Mouse (Mus musculus): ENCODE measurements around the gene Fam171a1.
"Not testable (repeated sequence)": the region's sequence is repeated elsewhere in the genome, so short reads cannot be mapped to it uniquely, and the experiment has no call there.

Gene Fam171a1

GRCm38 (mm10) chr2:3113866-3114265, at the start of gene Fam171a1:
Fam171a1 (plus strand) TSS chr2:3114224.
- no peak for DNase-seq (ENCODE audit: low read depth, low spot score)

DNA sequence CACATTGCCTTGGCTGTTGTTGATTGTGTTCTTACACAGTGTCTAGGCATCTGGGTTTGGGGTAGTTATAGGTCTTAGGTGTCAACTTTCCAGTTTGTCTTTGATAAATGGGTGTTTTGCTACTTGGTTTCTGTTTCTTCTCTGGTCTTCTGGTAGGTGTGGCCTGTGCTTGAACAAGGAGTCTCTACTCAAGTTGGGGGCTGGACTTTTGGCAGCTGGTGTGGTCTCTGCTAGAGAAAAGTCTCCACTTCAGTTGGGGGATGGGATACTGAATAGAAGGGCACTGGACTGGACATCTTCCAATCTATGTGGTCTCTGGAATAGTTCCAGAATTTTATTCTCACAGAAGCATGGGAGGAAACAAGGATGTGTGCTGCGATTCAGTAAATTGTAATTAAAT, 44.9 kb upstream of the Fam171a1 start:
- no peak for DNase-seq (ENCODE audit: low read depth, low spot score)

DNA sequence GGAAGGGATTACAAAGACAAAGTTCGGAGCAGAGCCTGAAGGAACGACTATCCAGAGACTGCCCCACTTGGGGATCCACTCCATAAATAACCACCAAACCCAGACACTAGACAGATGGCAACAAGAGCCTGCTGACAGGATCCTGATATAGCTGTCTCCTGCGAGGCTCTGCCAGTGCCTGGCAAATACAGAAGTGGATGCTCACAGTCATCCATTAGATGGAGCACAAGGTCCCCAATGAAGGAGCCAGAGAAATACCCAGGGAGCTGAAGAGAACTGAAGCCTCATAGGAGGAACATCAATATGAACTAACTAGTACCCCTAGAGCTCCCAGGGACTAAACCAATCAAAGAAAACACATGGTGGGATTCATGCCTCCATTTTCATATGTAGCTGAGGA, 25.7 kb upstream of the Fam171a1 start:
- not testable (repeated sequence) for DNase-seq (ENCODE audit: low read depth, low spot score)

DNA sequence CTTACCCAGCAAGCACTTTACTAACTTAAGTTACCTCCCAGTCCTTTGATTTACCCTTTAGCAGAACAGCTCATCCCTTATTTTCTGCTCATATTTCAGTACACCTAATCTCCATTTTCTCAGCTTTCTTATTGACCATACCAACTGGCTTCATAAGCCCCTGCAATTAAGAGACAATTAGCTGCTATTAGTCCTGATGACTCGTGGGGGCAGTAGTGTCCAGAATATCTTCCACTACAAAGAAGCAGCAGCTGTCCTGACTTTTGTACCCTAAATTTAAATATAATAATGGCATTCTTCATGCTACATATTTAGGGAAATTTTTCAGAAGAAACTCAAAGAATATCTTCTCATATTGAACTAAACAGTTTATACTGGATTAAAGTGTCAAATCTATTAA, 24.8 kb upstream of the Fam171a1 start:
- DNase-seq (ENCODE audit: low read depth, low spot score) = peak; percentile 16

DNA sequence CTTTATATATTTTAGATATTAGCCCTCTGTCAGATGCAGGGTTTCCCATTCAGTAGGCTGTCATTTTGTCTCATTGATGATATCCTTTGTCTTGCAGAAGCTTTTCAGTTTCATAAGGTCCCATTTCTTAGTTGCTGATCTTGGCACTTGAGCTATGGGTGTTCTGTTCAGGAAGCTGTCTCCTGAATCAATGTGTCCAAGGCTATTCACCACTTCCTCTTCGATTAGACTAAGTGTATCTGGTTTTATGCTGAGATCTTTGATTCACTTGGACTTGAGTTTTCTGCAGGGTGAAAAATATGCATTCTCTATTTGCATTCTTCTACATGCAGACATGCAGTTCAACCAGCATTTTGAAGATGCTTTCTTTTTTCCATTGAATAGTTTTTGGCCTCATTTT, 17.9 kb upstream of the Fam171a1 start:
- no peak for DNase-seq (ENCODE audit: low read depth, low spot score)

DNA sequence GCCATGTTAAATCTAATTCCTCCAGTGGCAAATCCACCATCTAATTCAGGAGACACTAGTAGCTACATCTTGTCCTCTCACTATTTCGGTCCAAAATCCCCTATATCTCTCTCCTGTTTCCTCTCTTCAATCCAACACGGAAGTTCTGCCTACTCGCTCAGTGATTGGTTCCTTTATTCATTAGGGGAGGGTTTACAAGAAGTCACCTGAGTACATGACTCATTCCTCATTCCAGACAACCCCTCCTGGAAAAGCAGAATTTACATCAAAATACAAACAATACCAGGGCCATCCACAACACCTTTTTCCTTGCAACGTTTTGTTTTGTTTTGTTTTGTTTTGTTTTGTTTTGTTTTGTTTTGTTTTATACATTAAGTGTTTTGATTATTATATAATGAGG, 14.1 kb upstream of the Fam171a1 start:
- peak; percentile 83 for DNase-seq (ENCODE audit: low read depth, low spot score)

- no peak for DNase-seq (ENCODE audit: low read depth, low spot score)
Measured at GRCm38 (mm10) chr2:3101292-3101957, 12.6 kb upstream of the Fam171a1 start.

DNA sequence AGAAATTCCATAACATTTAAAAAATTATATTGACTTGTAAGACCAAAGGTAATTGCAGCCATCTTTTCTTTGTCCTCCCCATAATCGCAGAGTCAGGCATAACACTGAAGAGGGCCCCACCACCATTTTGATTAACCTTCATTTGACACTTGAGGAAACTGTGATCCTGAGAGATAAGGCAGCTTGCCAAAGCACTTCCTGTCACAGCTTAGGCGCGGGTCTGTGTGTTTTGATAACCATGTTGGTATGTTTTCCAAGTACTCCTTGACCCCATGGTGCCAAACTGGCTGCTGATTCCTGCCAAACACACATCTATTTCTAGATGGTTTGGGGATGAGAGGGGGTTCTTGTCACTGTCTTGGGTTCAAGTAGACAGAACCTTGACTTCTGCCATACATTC, 11.7 kb upstream of the Fam171a1 start:
- DNase-seq (ENCODE audit: low read depth, low spot score) = no peak

DNA sequence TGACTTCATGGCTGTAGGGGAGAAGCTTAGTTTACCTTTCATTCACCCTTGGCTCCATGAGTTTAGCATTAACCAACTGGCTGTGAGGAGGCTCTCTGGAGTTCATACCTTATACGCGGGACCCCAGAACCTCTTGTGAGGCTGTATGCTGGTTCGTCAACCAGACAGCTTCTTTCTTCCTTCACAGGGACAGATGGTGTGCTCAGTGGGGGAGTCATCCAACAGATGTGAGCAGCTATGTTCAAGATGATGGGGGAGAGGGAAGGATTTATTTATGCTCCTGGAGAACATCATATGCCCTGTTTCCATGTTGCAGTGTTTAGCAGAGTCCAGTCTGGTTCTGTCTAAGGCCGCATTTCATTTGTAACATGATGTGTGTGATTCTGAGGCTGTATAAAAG, 6.6 kb upstream of the Fam171a1 start:
- DNase-seq (ENCODE audit: low read depth, low spot score) = no peak

GRCm38 (mm10) chr2:3108431-3108830, 5.6 kb upstream of the Fam171a1 start:
- DNase-seq (ENCODE audit: low read depth, low spot score) = no peak

- DNase-seq (ENCODE audit: low read depth, low spot score) = no peak
Measured at GRCm38 (mm10) chr2:3108834-3109233, 5.2 kb upstream of the Fam171a1 start.

DNA sequence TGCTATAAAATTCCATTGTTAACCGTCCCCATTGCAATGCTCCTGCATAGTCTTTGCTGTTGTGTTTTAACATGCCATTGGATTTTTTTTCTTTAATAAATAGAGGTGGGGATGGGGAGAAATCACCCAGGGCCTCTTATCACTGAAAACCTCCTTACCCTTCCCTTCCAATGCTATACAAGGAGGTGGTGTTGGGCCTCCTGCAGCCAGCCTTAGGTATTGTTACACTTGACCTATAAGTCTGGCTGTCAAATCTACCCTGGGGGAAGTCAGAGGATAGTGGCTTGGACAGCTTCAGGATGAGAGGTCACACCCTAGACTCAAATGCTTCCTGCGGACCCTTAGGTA, 3.8 kb downstream of the Fam171a1 start:
- DNase-seq (ENCODE audit: low read depth, low spot score) = no peak

DNA sequence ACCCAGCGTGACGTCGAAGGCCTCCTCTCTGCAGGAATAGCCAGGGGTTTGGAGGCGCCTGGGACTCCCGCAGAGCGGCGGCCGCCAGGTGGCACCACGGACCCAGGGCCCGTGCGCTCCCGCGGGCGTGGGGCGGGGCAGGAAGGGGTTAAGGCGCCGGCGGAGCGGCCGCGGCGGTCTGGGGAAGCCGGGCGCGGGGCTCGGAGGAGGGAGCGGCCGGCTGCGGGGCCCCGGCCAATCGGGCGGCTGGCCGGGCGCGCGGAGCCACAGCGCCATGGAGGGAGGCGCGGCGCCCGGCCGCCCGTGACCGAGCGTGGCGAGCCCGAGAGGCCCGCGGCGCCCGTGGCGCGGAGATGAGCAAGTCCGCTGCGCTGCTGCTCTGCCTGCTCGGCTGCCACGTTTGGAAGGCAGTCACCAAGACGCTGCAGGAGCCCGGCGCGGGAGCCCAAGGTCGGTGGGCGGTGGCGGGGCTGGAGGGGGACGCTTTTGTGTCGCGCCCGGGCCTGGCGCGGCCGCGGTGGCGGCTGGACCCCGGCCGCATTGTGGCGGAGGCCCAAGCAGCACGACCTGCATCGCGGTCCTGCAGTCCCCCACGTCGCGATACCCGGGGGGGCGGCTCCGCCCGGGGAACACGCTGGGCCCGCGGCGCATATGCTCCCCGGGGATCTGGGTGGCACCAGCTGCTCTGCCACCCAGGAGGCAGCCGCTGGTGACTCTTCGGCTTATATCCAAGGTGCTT, 4.3 kb downstream of the Fam171a1 start:
- DNase-seq (ENCODE audit: low read depth, low spot score) = peak; percentile 68

GRCm38 (mm10) chr2:3118969-3119368, 4.9 kb downstream of the Fam171a1 start:
- DNase-seq (ENCODE audit: low read depth, low spot score) = peak; percentile 14

DNA sequence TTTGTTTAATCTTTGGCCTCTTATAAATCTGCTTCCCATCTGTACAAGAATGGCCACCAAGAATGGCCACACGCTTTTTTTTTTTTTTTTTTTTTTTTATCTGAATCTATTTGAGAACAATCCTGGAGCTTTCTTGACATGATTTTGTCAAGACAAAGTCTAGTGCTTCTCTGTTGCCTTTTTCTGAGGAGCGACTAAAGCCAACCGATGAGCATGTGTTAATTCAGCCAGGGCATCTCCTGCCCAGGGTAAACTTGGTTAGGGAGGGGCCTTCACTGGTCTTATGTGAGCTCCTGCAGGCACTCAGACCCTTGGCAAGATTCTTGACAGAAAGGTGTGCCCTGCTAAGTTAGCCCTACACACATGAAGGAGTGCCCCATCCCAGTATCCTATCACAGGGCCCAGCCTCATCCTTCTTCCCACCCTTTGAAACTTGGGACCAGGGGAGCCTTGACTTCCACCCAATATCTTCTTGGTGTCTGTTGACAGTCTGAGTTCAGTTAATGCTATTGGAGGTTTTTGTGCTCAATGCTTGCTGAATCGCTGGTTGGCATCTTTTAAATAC, 5.4 kb downstream of the Fam171a1 start:
- DNase-seq (ENCODE audit: low read depth, low spot score) = no peak

DNA sequence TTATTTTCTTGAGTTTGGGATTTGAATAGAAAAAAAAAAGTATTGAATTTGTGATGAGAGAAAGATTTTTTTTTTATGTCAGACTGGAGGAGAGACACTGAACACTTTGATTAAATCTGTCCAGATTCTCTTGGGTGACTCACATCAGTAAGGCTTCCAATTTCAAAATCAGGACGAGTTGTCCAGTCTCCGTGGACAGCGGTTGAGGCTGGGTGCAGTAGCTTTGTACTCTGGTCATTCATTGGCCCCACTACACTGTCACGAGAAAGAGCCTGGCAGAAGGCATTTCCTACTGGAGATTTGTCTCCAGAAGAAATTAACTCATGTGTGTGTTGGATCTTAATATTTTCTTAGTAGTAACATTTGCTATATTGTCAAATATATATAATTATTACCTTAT, 8.5 kb downstream of the Fam171a1 start:
- DNase-seq (ENCODE audit: low read depth, low spot score) = no peak

DNA sequence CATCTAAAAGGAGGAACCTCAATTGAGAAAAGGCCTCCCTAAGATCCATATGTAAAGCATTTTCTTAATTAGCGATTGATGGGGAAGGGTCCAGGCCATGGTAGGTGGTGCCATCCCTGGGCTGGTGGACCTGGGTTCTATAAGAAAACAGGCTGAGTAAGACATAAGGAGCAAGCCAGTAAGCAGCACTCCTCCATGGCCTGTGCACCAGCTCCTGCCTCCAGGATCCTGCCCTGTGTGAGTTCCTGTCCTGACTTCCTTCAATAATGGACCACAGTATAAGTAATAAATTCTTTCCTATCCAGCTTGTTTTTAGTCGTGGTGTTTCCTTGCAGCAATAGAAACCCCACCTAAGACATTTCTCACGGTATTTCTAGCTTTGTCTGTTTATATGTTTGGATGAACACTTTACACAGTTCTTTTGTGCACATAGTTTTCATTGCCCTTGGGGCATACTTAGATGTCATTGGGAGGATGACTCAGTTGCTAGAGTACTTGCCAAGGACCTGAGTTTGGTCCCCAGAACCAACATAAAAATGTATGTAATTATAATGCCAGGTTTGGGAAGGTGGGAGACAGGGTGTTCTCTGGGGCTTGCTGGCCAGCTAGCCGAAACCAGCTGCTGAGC, 13.3 kb downstream of the Fam171a1 start:
- DNase-seq (ENCODE audit: low read depth, low spot score) = no peak

- no peak for DNase-seq (ENCODE audit: low read depth, low spot score)
Measured at GRCm38 (mm10) chr2:3128344-3128871, 14.4 kb downstream of the Fam171a1 start.

DNA sequence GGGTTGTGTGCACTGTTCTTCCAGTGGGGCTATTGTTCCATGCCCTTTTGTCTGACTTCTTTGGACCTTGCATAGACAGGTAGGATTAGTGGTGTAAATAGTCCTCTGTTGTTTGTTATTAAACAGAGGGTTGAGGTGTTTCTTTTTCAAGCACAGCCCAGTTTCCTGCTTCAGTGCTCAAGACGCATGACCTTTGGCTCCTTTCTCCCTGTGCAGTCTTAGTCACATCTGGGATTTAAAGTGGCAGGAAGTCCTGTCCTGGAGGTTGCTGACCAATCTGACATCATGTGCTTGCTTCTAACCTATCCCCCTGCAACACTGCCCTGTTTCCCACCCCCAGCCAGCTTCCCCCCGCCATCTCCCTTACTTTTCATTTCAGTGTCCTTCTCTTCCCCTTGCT, 14.9 kb downstream of the Fam171a1 start:
- no peak for DNase-seq (ENCODE audit: low read depth, low spot score)

GRCm38 (mm10) chr2:3132473-3132872, 18.4 kb downstream of the Fam171a1 start:
- no peak for DNase-seq (ENCODE audit: low read depth, low spot score)

DNA sequence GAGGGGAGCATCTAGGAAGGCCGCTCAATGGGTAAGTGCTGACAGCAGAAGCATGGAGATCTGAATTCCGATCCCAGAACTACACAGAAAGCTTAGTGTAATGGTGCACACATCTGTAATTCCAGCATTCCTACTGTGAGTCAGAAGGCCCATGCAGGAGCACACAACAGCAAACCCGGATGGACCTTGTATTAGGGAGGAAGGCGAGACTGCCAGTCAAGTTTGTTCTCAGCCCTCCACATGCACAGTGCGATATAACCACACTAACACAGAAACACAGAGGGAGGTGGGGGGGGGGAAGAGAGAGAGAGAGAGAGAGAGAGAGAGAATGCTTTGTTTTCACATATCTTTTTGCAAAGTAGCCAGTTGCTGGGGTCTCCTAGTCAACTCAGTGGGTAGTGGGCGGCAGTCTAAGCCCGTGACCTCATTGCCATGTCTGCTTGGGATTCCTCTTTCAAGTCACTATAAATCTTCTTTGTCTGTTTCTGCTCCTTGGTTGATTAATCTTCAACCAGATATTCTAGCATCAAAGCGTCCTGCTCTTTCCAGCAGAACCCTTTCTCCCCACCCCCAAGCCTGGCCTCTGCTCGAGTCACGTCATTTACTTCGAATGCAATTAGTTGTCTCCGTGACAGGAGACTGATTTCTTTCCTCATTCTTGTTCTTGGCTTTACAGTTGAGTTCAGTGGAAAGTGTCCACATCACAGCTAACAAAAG, 20.7 kb downstream of the Fam171a1 start:
- no peak for DNase-seq (ENCODE audit: low read depth, low spot score)

DNA sequence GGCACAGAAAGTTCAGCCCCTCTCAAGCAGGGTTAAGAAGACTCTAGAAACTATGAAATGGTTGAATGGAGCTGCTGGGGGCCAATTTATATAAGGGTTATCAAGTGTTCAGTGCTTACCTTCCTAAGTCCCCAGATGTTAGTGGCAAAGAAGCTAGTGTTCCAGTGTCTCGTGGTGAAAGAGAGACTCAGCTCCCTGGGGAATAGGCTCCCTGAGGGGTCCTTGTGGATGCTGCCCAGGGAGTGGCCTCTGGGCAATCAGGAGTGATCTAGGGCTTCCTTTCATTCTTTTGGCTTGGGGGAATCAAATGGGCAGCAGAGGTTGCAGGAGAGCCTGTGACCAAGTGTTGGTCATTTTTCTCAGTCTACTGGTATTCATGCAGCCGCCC, 21.3 kb downstream of the Fam171a1 start:
- DNase-seq (ENCODE audit: low read depth, low spot score) = no peak

All from R1 (cell line).